Mouse (Mus musculus): ENCODE results near the gene Chdh.

GRCm38 (mm10) chr14:29980447-29981205 lies 28.2 kb upstream of the Chdh start:
- no peak for TF ChIP-seq POLR2A (IDR thresholded peaks at IDR 0.05; ENCODE audit: borderline replicate concordance, extremely low read depth, insufficient read depth, insufficient read length, poor library complexity, severe bottlenecking)
- TF ChIP-seq CTCF (IDR thresholded peaks at IDR 0.05; ENCODE audit: borderline replicate concordance, extremely low read depth, insufficient read depth, insufficient read length) = peak; percentile 22; the same call in 1 of the 2 replicates

All from brain, embryonic 14.5 days (tissue).